Mouse (Mus musculus) CH12F3 (cell line): ENCODE data around the gene Slamf6.
"Not testable (repeated sequence)": the region's sequence is repeated elsewhere in the genome, so short reads cannot be mapped to it uniquely, and the experiment has no call there.

Source experiments
- in situ Hi-C: fragments of 300-500 bp; cut with MboI; formaldehyde crosslinking; loops from 2 replicates; pipeline ENCODE4 v1.14.3; 2020; ENCODE audit warnings: low sequenced_read_pairs

The Slamf6 gene

DNA sequence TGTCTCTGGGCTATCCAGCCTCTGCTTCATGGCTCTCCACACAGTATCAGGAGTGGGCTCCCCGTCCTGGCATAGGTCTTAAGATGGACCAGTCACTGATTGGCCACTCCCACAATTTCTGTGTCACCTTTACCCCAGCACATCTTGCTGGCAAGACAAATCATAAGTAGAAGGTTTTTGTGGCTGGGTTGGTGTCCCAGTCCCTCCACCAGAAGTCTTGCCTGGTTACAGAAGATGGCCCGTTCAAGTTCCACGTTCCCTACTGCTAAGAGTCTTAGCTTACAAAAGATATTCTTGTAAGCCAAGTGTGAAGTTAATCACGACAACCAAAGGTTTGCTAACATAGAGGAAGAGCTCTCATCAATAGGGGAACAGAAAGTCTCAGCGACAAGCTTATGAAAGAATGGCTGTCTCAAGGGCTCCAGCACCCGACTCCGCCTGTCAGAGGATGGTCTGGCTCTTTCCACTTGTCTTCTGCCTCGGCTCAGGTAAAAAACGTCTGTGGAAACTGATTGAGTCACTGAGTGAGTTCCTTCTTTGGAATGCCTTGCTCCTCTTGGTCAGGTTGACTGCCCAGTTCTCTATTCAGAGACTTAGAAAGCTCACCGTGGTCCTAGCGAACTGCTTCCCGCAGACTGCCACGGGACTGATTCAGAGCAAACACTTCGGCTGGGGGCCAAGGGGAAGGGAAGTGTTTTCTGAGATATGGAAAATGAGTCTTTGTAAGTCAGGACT, at the start of gene Slamf6:
TSS of gene Slamf6 (plus strand) at position 211 of the 735 bp plus-strand sequence.
- in situ Hi-C loops: no loop called here

- in situ Hi-C loops: no loop called here
Observed at GRCm38 (mm10) chr1:171886989-171887388, 30.3 kb upstream of the Slamf6 start.

DNA sequence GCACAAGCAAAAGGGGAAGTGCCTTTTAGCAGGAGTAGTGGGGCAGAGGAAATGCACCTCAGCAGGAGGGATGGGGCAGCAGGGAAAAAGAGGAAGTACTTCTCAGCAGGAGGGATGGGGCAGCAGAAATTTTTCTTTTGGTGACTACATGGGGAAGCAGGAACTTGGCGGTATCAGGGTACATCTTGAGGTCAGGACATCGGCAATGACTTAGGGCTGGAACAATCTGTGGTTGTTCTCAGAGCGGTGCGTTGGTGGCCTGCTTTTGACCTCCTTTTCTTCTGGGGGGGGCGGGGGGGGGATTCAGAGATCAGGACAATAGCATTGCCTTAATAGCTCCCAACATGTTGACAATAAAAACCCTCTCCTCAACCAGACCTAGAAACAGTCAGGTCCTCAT, 22.0 kb upstream of the Slamf6 start, which contains the start of gene Gm10521:
TSS of gene Gm10521 (plus strand) at position 301 of the 400 bp plus-strand sequence.
- in situ Hi-C loops: not testable (repeated sequence)

- in situ Hi-C loops: no loop called here
Observed at GRCm38 (mm10) chr1:171904011-171904410, 13.3 kb upstream of the Slamf6 start.

DNA sequence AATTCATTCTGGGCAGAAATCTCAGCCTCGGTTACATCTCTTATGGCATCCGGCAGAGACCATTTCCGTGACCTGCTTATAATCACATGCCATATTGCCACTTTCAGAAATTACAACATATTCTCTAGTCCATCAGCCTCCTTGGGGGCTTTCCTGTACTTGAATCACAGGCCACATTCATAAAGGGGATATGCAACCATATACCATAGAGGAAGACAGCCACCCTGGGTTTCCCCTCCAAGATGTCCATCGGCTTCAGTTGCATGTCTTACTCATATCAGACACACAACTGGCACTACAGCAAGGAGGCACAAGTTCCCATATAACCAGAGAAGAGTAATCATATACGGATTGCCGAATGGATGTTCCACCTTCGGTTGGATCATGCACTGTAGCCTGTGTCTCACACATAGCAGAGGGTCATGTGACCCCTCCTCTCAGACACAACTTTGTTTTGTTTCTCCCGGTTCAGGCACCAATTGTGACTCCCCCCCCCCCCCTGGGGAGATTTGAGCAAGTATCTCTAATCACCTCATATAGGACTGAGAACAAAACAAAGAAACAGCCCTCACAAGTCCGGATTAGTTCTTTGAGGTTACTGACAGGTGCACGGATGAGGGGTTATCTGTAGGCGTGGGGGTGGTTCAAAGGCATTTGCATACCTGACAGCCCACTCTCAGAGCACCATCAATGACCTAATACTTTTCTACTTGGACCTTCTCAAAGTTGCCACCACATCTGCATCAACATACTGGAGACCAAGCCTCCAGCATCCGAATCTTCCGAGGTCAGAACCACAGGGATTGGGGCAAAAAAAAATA, 1.5 kb upstream of the Slamf6 start:
- in situ Hi-C loops: no loop called here

- in situ Hi-C loops: no loop called here
Observed at GRCm38 (mm10) chr1:171918136-171918920, 1.0 kb downstream of the Slamf6 start.

DNA sequence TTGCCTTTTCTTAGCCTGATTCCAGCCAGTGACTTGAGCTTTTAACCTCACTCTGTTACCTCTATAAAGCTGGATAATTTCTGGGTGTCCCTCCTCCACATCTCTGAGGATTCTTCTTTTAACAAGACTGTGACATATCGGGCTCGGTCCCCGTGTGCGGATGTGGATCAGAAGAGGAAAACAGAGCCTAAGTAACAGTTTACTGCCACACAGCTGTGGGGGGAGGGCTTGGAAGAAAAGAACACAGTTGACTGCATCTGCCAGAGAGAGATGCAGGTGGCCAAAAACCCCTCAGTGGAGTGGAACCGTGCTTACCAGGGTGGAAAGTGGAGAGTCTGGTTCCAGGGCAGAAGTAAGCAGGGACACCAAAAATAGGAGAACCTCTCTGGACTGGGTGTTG, 1.9 kb downstream of the Slamf6 start:
- in situ Hi-C loops: no loop called here

DNA sequence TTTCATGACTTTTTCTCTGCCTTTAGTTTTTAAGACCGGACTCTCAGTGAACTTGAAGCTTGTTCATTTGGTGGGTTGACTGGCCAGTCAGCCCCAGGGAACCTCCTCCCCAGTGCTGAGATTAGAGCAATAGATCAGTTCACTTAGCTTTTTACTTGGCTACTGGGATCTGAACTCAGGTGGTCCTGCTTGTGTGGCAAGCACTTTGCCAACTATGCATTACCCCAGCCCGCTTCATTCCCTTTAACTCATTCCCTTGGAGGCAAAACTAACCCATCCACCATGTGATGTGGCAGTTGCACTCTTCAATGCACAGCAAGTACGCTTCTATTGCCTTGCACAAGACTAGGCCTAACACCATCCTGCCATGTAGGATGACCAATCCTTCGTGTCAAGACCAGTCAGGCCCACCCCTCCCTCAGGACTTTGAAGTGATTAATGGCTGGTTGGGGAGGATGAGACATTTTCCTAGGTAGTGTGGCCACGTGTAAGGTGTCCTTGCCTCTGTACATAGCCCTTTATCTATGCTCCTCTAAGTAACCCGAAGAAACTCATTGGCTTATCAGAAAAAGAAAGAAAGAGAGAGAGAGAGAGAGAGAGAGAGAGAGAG, 2.7 kb downstream of the Slamf6 start:
- in situ Hi-C loops: no loop called here

- in situ Hi-C loops: no loop called here
Observed at GRCm38 (mm10) chr1:171920989-171921621, 3.8 kb downstream of the Slamf6 start.

DNA sequence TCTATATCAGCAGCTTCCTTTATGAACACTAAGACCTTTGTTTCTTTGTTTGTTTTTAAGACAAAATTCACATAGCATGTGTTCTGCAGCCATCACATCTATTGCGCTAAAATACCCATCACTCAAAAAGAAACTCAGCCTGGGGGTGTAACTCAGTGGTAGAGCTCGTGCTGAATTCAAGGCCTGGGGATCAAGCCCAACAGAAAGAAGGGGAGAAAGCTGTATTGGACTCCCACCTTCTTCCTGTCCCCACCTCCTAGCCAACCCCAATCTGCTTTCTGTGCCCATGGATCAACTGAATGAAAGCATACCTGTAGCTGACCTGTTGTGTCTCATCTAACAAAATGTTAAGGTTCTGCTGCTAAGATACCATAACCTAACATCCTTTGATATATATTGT, 4.3 kb downstream of the Slamf6 start:
- in situ Hi-C loops: no loop called here

- in situ Hi-C loops: no loop called here
Observed at GRCm38 (mm10) chr1:171922844-171923243, 5.5 kb downstream of the Slamf6 start.

GRCm38 (mm10) chr1:171924900-171925299, 7.6 kb downstream of the Slamf6 start:
- in situ Hi-C loops: no loop called here

DNA sequence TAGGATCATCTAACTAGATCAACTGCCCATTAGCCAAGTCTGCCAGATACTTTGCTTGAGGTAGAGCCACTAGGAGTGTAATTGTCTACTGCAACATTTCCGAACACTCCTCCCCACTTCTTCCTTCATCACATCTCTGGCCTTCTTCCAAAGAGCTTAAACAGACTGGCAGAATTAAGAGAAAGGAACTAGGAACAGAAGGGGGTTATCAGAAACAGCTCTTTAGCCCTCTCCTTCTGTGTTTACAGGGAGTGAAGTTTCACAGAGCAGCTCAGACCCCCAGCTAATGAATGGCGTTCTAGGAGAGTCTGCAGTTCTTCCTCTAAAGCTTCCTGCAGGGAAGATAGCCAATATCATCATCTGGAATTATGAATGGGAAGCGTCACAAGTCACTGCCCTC, 16.5 kb downstream of the Slamf6 start:
- in situ Hi-C loops: no loop called here

DNA sequence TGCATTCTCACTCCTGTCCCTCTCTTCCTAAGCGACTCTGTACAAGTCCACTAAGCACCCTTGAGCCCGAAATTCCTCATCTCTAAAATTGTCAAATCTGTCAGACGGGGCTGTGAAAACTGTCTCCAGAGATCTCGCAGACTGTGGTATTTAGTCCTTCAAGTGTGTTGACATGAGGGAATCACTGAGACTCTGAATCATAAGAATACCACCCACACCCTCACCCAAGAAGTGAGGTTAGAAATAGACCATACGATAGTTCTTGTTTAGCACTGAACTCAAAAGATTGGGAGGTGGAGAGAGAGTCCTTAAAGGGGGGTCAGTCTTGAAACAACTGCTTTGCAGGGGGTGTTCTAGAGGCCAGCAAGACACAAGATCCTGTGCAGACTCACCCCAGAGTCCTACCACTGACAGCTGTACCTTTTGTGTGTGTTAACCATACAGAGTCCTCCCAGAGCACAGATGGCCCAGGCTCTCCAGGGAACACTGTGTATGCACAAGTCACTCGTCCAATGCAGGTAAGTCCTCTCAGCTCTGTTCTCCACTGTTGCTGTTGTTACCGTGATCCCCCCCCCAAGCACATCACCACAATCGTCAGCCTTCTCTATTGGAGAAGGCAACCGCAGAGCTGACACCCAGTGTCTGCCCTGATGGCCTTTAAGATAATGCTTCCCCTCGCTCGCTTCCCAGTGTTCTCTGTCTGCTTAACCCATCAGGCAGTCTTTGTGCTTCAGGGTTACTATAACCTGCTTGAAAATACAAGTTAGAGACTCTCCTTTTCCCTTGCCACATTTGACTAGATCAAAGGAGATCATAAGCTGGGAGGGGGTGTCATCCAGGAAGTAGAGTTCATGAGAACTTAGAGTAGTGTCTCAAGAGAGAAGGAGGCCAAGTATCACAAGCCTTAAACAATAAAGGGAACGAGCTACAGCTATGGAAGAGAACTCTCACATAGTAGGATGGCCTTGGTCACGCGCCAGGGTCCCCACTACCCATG, 21.9 kb downstream of the Slamf6 start:
- in situ Hi-C loops: no loop called here

DNA sequence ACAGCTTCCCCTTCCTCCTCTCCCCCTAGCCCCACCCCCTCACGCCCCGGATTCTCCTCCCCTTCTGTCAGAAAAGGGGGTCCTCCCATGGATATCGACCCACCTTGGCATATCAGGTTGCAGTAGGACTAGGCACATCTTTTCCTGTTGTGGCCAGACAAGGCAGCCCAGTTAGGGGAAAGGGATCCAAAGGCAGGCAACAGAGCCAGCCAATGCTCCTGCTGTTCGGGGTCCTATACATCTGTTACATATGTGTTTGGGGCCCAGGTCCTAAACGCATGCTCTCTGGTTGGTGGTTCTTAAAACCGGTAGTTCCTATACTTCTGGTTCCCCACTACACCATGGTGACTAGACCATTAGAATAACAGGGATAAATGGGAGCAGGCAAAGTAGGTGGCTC, 23.3 kb downstream of the Slamf6 start:
- in situ Hi-C loops: no loop called here

DNA sequence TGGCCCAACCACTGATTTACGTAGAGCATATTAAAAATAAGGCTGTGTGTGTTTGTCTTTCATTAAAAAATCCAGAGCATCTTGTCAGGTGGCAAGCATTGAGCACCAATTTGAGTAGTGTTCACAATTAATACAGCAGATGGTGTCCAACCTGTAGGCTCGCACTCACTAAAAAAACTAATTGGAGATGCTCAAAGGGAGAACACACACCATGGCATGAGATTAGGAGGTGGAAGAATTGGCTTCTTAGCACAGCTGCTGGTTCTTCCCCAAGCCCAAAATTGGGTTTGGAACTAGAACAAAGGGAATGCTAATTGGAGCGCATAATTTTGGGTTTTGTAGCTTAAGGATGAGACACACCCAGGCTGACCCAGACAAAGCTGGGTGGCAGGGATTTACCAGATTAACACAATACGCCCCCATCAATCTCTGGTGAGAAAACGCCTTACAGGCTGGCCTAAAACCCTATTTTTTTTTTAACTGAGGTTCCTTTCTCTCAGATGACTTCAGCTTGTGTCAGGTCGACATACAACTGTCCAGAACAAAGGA, 29.2 kb downstream of the Slamf6 start:
- in situ Hi-C loops: no loop called here

DNA sequence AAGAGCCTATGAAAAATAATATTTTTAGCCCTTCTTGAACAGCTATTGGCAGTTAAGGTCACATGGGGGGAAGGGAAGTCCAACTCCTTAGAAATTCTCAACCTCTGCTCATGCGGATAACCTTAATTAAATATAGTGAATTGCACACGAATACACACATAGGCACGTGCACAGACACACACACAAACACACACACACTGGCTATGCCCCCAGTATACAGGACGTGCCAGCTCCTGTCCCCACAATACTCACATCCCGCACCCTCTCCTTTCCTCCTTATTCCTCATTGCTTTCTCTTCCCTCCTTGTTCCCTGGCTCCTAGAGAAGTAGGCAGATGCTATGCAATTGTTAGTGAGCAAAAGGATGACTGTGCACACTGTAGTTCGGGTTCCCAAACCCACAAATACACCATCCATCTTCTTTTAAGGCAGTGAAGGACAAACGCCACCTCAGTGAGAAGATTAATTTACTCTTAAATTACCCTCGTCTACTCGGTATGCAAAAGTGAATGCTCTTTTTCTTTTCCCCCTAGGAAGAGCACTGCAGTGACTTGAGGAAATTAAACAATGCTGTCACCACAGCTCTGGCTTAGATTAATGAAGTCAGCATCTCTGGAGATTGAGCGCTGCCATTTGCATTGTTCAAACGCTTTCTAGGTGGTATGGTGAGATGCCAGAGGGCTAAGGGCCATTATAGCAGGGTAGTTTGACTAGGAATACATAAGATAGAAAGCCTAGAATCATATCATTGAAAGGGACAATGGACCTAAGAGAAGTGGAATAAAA, 31.0 kb downstream of the Slamf6 start:
- in situ Hi-C loops: no loop called here

DNA sequence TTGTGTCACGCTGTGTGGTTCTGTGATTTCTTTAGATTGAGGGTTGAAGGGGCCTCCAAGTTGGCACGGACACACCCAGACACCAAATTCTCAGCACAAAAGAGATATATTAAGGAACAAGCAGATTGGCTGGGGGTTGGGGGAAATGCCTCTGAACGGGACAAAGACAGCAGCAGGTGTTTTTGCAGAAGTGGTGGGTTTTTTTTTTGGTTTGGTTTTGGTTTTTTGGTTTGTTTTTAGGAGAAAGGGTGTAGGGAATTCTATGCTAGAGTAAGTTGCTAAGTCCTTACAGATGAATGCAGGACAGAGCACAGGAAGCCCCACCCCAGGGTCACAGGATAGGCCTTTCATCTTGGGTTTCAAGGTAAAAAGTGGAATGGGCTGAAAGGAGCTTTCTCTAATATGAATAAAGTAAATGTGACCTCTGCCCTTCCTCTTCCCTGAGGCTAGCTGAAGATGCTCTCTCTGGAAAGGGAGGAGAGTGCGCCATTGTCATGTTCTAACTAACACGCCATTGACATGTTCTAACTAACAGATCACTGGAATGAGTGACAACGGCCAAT, 31.7 kb downstream of the Slamf6 start:
- in situ Hi-C loops: no loop called here
